Comparison of ENCODE assay signal across 8 mouse cellular contexts in the genomic region with DNA sequence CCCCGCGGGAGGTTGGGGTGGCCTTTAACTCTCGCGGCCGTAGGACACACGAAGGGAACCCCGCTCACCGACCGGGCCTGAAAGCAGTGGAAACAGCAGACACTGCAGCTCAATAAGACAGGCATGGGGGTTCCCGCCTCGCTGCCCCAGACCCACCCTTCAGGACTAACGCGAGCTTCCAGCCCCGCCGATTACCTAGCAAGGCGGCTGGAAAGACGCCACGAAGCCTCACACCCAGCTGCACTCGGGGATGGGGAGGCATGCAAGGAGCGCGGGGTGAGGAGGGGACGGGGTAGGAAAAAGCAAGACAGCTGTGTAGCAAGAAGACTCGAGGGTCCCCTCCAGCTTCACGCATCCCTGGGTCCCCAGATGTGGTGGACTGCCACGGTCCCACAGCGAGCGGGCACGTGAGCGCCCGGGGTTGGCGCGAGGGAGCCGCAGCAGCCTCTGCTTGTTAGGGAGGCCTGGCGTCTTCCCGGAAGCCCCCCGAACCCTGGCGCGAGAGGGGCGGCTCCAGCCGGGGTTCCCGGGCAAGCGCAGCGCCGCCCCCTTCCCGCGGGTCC. TPM values are rescaled to one million over a fixed set of nuclear protein-coding genes. Genes with fewer than 3 reads are reported as not detected.
DNase-seq lines count a peak whose midpoint lies in the region; ATAC-seq and TF ChIP-seq lines count a peak whose summit lies in the region.

No protein-coding gene starts in this region.

- peak overlapping the region; percentile 98 for H3K4me2 ChIP-seq in lung, embryonic 14.5 days
- peak overlapping the region; percentile 84 for H3K4me2 ChIP-seq in hindbrain, embryonic 12.5 days (replicated peaks)
- H3K4me2 ChIP-seq in liver, postnatal 0 days (ENCODE audit: low read depth, low read length), result peak overlapping the region; percentile 81
- peak overlapping the region; percentile 90 for H3K4me2 ChIP-seq in stomach, embryonic 16.5 days (ENCODE audit: low read depth, low read length)

- peak overlapping the region; percentile 92 for H3K27ac ChIP-seq in lung, embryonic 14.5 days (ENCODE audit: low read depth)
- peak overlapping the region; percentile 97 for H3K27ac ChIP-seq in hindbrain, embryonic 12.5 days
- no peak overlapping the region for H3K27ac ChIP-seq in liver, postnatal 0 days (ENCODE audit: low read depth)
- peak overlapping the region; percentile 92 for H3K27ac ChIP-seq in stomach, embryonic 16.5 days (ENCODE audit: low read length)

- no peak for TF ChIP-seq EP300 in liver, postnatal 0 days (IDR thresholded peaks at IDR 0.05; ENCODE audit: low read depth)

- DNase-seq in lung, embryonic 14.5 days, result peak; percentile 64
- no peak for DNase-seq in lung, postnatal 10 days
- DNase-seq in NIH3T3 (ENCODE audit: low read depth), result peak; percentile 72
- DNase-seq in embryo, embryonic 9.5 days (ENCODE audit: extremely low spot score), result peak; percentile 54
- DNase-seq in liver, postnatal 0 days, result peak; percentile 23
- DNase-seq in yolk sac, embryonic 10.5 days (ENCODE audit: low spot score), result no peak

- H3K9me3 ChIP-seq in lung, embryonic 14.5 days (ENCODE audit: low read depth, low read length), result no peaks in the 10 kb centered on the region
- H3K9me3 ChIP-seq in hindbrain, embryonic 12.5 days (replicated peaks), result no peaks in the 10 kb centered on the region
- H3K9me3 ChIP-seq in liver, postnatal 0 days (ENCODE audit: low read length), result no peaks in the 10 kb centered on the region
- no peaks in the 10 kb centered on the region for H3K9me3 ChIP-seq in stomach, embryonic 16.5 days (replicated peaks; ENCODE audit: control insufficient read depth, low read length)

- peak; percentile 73 for ATAC-seq in lung, embryonic 14.5 days (ENCODE audit: insufficient read depth)
- ATAC-seq in hindbrain, embryonic 12.5 days (ENCODE audit: low FRiP score), result peak; percentile 85
- ATAC-seq in liver, postnatal 0 days, result peak; percentile 38; the same call in 1 of the 2 replicates
- peak; percentile 68 for ATAC-seq in stomach, embryonic 16.5 days (ENCODE audit: insufficient read depth, low FRiP score)

- peaks cover 17% of the 10 kb centered on the region; the same call in 1 of the 2 replicates for H3K36me3 ChIP-seq in lung, embryonic 14.5 days (ENCODE audit: insufficient read depth)
- peaks cover 18% of the 10 kb centered on the region for H3K36me3 ChIP-seq in hindbrain, embryonic 12.5 days
- H3K36me3 ChIP-seq in liver, postnatal 0 days (replicated peaks; ENCODE audit: insufficient read depth, low read length), result no peaks in the 10 kb centered on the region
- no peaks in the 10 kb centered on the region; the same call in 1 of the 2 replicates for H3K36me3 ChIP-seq in stomach, embryonic 16.5 days (ENCODE audit: control insufficient read depth, insufficient read depth, low read length)

- H3K27me3 ChIP-seq in lung, embryonic 14.5 days (ENCODE audit: insufficient read depth, low read length), result no peaks in the 10 kb centered on the region
- no peaks in the 10 kb centered on the region for H3K27me3 ChIP-seq in hindbrain, embryonic 12.5 days
- H3K27me3 ChIP-seq in liver, postnatal 0 days (ENCODE audit: insufficient read depth, low read length), result peaks cover 39% of the 10 kb centered on the region
- H3K27me3 ChIP-seq in stomach, embryonic 16.5 days (ENCODE audit: control insufficient read depth, insufficient read depth, low read length), result no peaks in the 10 kb centered on the region

- H3K9ac ChIP-seq in lung, embryonic 14.5 days, result peak overlapping the region; percentile 87
- H3K9ac ChIP-seq in hindbrain, embryonic 12.5 days, result peak overlapping the region; percentile 96
- H3K9ac ChIP-seq in liver, postnatal 0 days (replicated peaks), result peak overlapping the region; percentile 38
- peak overlapping the region; percentile 84 for H3K9ac ChIP-seq in stomach, embryonic 16.5 days (ENCODE audit: low read length)

- WGBS in lung, embryonic 14.5 days, result 0% methylated on average over 38 of the region's 46 CpGs
- under 1% methylated on average over 42 of the region's 46 CpGs for WGBS in hindbrain, embryonic 12.5 days
- WGBS in liver, postnatal 0 days (ENCODE audit: insufficient replicate concordance), result under 1% methylated on average over 36 of the region's 46 CpGs
- WGBS in stomach, embryonic 16.5 days, result 1% methylated on average over 46 of the region's 46 CpGs

- no peak for TF ChIP-seq CTCF in lung, embryonic 14.5 days (IDR thresholded peaks at IDR 0.05; ENCODE audit: low read depth)
- no peak for TF ChIP-seq CTCF in liver, postnatal 0 days (IDR thresholded peaks at IDR 0.05; ENCODE audit: low read depth)

- peak overlapping the region; percentile 67 for H3K4me3 ChIP-seq in lung, embryonic 14.5 days (ENCODE audit: low read depth, low read length)
- peak overlapping the region; percentile 70 for H3K4me3 ChIP-seq in hindbrain, embryonic 12.5 days
- peak overlapping the region; percentile 48 for H3K4me3 ChIP-seq in liver, postnatal 0 days (ENCODE audit: low read depth, low read length)
- H3K4me3 ChIP-seq in stomach, embryonic 16.5 days (replicated peaks; ENCODE audit: low read length), result peak overlapping the region; percentile 74

- H3K4me1 ChIP-seq in lung, embryonic 14.5 days (ENCODE audit: insufficient read depth), result peaks cover 13% of the 10 kb centered on the region
- H3K4me1 ChIP-seq in hindbrain, embryonic 12.5 days, result peaks cover 32% of the 10 kb centered on the region
- H3K4me1 ChIP-seq in liver, postnatal 0 days (ENCODE audit: insufficient read depth), result peaks cover 13% of the 10 kb centered on the region
- H3K4me1 ChIP-seq in stomach, embryonic 16.5 days (ENCODE audit: control insufficient read depth, insufficient read depth, low read length), result peaks cover 14% of the 10 kb centered on the region

RNA-seq across cellular contexts. Expression of a gene that starts 0.5 kb away (rescaled TPM):
- polyA plus RNA-seq in lung, embryonic 14.5 days (2014; fragmentation: Nextera tagmentation; extraction: Ambion mirVana), result 38.1 and 40.6 TPM in 2 replicates
- 81.0 and 94.6 TPM in 2 replicates for polyA plus RNA-seq in hindbrain, embryonic 12.5 days (2016; fragmentation: Nextera tagmentation; extraction: Ambion mirVana)
- polyA plus RNA-seq in liver, postnatal 0 days (2015; fragmentation: Nextera tagmentation; extraction: Ambion mirVana), result 0.27 and 0.31 TPM in 2 replicates
- polyA plus RNA-seq in stomach, embryonic 16.5 days (2015; fragmentation: Nextera tagmentation; extraction: Ambion mirVana), result 15.0 and 19.2 TPM in 2 replicates

RNA-seq across cellular contexts. Expression of a gene that starts 47.4 kb away (rescaled TPM):
- 8.4 and 9.9 TPM in 2 replicates for polyA plus RNA-seq in lung, embryonic 14.5 days (2014; fragmentation: Nextera tagmentation; extraction: Ambion mirVana)
- polyA plus RNA-seq in hindbrain, embryonic 12.5 days (2016; fragmentation: Nextera tagmentation; extraction: Ambion mirVana), result 9.1 and 9.6 TPM in 2 replicates
- 2.6 and 3.0 TPM in 2 replicates for polyA plus RNA-seq in liver, postnatal 0 days (2015; fragmentation: Nextera tagmentation; extraction: Ambion mirVana)
- polyA plus RNA-seq in stomach, embryonic 16.5 days (2015; fragmentation: Nextera tagmentation; extraction: Ambion mirVana), result 3.5 and 5.1 TPM in 2 replicates

RNA-seq across cellular contexts. Expression of a gene that starts 53.7 kb away (rescaled TPM):
- 45.3 and 47.6 TPM in 2 replicates for polyA plus RNA-seq in lung, embryonic 14.5 days (2014; fragmentation: Nextera tagmentation; extraction: Ambion mirVana)
- polyA plus RNA-seq in hindbrain, embryonic 12.5 days (2016; fragmentation: Nextera tagmentation; extraction: Ambion mirVana), result 63.1 and 64.4 TPM in 2 replicates
- polyA plus RNA-seq in liver, postnatal 0 days (2015; fragmentation: Nextera tagmentation; extraction: Ambion mirVana), result 13.3 and 15.8 TPM in 2 replicates
- 29.9 and 30.8 TPM in 2 replicates for polyA plus RNA-seq in stomach, embryonic 16.5 days (2015; fragmentation: Nextera tagmentation; extraction: Ambion mirVana)

RNA-seq across cellular contexts. Expression of a gene that starts 57.8 kb away (rescaled TPM):
- not detected in 2 replicates for polyA plus RNA-seq in lung, embryonic 14.5 days (2014; fragmentation: Nextera tagmentation; extraction: Ambion mirVana)
- not detected in 2 replicates for polyA plus RNA-seq in hindbrain, embryonic 12.5 days (2016; fragmentation: Nextera tagmentation; extraction: Ambion mirVana)
- polyA plus RNA-seq in liver, postnatal 0 days (2015; fragmentation: Nextera tagmentation; extraction: Ambion mirVana), result 0.49 TPM in 1 of 2 replicates, not detected in the other
- polyA plus RNA-seq in stomach, embryonic 16.5 days (2015; fragmentation: Nextera tagmentation; extraction: Ambion mirVana), result not detected in 2 replicates

Comparison
In these comparisons a context has a peak if more than half of its experiments do, and no peak if none do; other contexts are left out.
1. DNase-seq: peak in lung, embryonic 14.5 days (single experiment), NIH3T3 (single experiment), embryo, embryonic 9.5 days (single experiment) and liver, postnatal 0 days (single experiment); none in lung, postnatal 10 days (single experiment) and yolk sac, embryonic 10.5 days (single experiment).
2. H3K9ac ChIP-seq: peak in every context shown above with its lines; median percentile 96 in hindbrain, embryonic 12.5 days; 87 in lung, embryonic 14.5 days; 84 in stomach, embryonic 16.5 days; 38 in liver, postnatal 0 days.
3. RNA of a gene that starts 0.5 kb away (polyA plus RNA-seq): 81.0 to 94.6 TPM in hindbrain, embryonic 12.5 days, 38.1 to 40.6 TPM in lung, embryonic 14.5 days and 15.0 to 19.2 TPM in stomach, embryonic 16.5 days; 0.27 to 0.31 TPM in liver, postnatal 0 days; every median in the first group is over 10 times any median in the second.
4. Peak in every context shown above with its lines, with median percentiles within 50 percentile points of each other: ATAC-seq, H3K4me2 ChIP-seq and H3K4me3 ChIP-seq.